Mouse (Mus musculus) midbrain, embryonic 14.5 days (tissue): ENCODE measurements around the gene C1s2. TPM values are rescaled to one million over a fixed set of nuclear protein-coding genes. Genes with fewer than 3 reads are reported as not detected.
"Not testable (repeated sequence)": the region's sequence is repeated elsewhere in the genome, so short reads cannot be mapped to it uniquely, and the experiment has no call there.

ENCODE experiments used
- ATAC-seq: fragments of 200-750 bp; cut with Nextera tagmentation; 2 replicates; pipeline ENCODE4 v1.8.0; 2017; ENCODE audit warnings: moderate number of reproducible peaks, moderate library complexity; ENCODE audit not compliant: low FRiP score, low TSS enrichment
- DNase-seq: peaks from one replicate; pipeline ENCODE4 v3.0.0-alpha.2; 2015
- H3K27ac ChIP-seq: fragments of 300-500 bp; sonication (generic); replicated peaks from 2 replicates; pipeline ENCODE4 v1.5.1; 2014; ENCODE audit warnings: mild to moderate bottlenecking, low read depth, low read length, moderate library complexity
- H3K27me3 ChIP-seq: fragments of 300-500 bp; sonication (generic); 2 replicates; pipeline ENCODE4 v1.6.1; 2014; ENCODE audit warnings: low read length, control low read depth, mixed read lengths; ENCODE audit not compliant: control insufficient read depth, insufficient read depth
- H3K36me3 ChIP-seq: fragments of 300-500 bp; sonication (generic); 2 replicates; pipeline ENCODE4 v1.6.1; 2014; ENCODE audit warnings: low read length, control low read depth; ENCODE audit not compliant: control insufficient read depth, insufficient read depth
- H3K4me1 ChIP-seq: fragments of 300-500 bp; sonication (generic); 2 replicates; pipeline ENCODE4 v1.6.1; 2014; ENCODE audit warnings: mild to moderate bottlenecking, antibody characterized with exemption, low read length, control low read depth; ENCODE audit not compliant: control insufficient read depth, insufficient read depth
- H3K4me2 ChIP-seq: fragments of 300-500 bp; sonication (generic); 2 replicates; pipeline ENCODE4 v1.6.1; 2014; ENCODE audit warnings: mild to moderate bottlenecking, low read length, moderate library complexity
- H3K4me3 ChIP-seq: fragments of 300-500 bp; sonication (generic); replicated peaks from 2 replicates; pipeline ENCODE4 v1.5.1; 2014; ENCODE audit warnings: low read depth, low read length
- H3K9ac ChIP-seq: fragments of 300-500 bp; sonication (generic); replicated peaks from 2 replicates; pipeline ENCODE4 v1.6.1; 2014; ENCODE audit warnings: mild to moderate bottlenecking, low read length, moderate library complexity
- H3K9me3 ChIP-seq: fragments of 300-500 bp; sonication (generic); 2 replicates; pipeline ENCODE4 v1.6.1; 2016; ENCODE audit warnings: low read length, control low read depth, mixed read lengths; ENCODE audit not compliant: control insufficient read depth
- WGBS: fragments of 180-500 bp; shearing (Covaris S2); extraction: QIAGEN DNeasy Blood & Tissue Kit; methylation state at CpG from one replicate; pipeline ENCODE4 v1.1.7; 2014; 5-methylcytosine and 5-hydroxymethylcytosine counted together
- polyA plus RNA-seq: library from polyadenylated mRNA; unstranded; fragments of >200 nt; fragmentation: Nextera tagmentation; extraction: Ambion mirVana; gene quantifications from 2 replicates; pipeline ENCODE4 v1.2.1, GENCODE M21; 2014

Gene C1s2
- polyA plus RNA-seq, 1 experiment from 2014 or later = 0.08 TPM

DNA sequence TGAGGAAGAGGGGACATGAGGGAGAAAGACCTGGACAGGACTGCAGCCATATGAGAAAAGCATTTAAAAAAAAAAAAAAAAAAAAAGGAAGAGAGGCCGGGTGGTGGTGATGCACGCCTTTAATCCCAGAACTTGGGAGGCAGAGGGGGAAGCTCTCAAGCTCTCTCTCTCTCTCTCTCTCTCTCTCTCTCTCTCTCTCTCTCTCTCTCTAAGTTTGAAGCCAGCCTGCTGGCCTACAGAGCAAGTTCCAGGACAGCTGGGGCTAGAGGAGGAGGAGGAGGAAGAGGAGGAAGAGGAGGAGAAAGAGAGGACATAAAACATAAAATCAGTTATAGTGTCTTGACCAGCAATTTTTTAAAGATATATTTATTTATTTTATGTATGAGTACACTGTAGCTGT lies 22.2 kb upstream of the C1s2 start:
- Histone ChIP-seq H3K4me3 (no peak overlapping the region), H3K27ac (no peak overlapping the region), H3K9ac (no peak overlapping the region), H3K27me3 (no peaks in the 10 kb centered on the region), H3K9me3 (peaks cover 3% of the 10 kb centered on the region), H3K4me1 (no peaks in the 10 kb centered on the region), H3K4me2 (no peak overlapping the region), H3K36me3 (no peaks in the 10 kb centered on the region)
- ATAC-seq (no peak), DNase-seq (no peak)
- 79% methylated on average over 2 of the region's 2 CpGs for WGBS

DNA sequence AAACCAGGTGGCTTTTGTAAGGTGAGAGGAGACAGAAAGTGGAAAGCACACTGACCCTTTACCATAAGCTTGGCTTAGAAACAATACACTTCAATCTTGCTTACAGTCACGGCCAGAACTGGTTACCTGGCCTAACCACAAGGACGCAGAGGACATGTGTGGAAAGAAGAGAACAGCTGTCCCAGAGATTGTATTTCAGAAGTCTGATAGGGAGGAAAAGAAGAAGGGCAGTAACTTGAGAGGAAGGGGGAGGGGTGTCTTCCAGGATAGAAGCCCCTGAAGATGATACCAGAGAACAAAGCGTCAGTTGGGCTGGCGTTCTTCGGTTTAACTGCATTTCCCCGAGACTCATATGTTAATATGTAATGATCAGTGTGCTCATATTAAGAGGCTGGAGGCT lies 20.0 kb upstream of the C1s2 start:
- ATAC-seq (no peak), DNase-seq (no peak)
- H3K4me2 ChIP-seq = no peak overlapping the region
- peaks cover 3% of the 10 kb centered on the region for H3K9me3 ChIP-seq
- WGBS = 81% methylated on average over 6 of the region's 6 CpGs
- H3K9ac ChIP-seq = no peak overlapping the region
- H3K4me1 ChIP-seq = no peaks in the 10 kb centered on the region
- no peak overlapping the region for H3K27ac ChIP-seq
- no peak overlapping the region for H3K4me3 ChIP-seq
- H3K36me3 ChIP-seq = no peaks in the 10 kb centered on the region
- no peaks in the 10 kb centered on the region for H3K27me3 ChIP-seq

DNA sequence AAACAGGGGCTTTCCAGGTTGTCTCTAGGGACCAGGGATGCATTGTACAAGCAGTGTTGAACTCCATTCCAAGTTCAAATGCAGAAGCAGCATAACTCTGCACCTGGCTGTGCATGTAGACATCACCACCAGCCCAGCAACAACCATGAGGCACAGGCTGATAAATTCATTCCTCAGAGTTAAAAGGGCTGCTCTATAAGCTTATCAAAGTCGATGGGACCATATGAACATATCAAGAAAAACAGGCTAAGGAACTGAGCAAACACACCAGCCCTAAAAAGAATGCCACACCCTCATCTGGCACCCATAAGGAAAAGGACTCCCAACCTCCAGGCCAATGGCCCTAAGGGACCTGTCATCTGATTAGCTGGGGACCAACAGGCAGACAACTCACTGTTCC lies 10.5 kb upstream of the C1s2 start:
- 80% methylated on average over 1 of the region's 1 CpGs for WGBS

DNA sequence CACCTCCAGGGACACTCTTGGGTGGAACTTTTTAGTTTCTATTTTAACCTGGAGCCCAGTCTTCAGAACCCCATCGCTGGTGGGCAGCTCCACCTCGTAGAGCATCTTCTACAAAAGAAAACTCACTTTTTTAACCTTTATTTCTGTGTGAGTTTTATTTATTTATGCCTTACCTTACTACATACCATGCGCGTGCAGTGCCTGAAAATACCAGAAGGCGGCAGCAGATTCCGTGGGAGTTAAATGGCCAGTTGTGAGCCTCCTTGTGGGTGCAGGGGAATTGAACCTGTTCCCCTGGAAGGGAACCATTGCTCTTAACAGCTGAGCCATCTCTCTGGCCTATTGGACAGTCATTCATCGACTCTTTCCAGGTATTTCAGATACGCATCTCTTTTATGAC lies 5.1 kb upstream of the C1s2 start:
- no peak overlapping the region for H3K9ac ChIP-seq
- ATAC-seq = no peak
- 47% methylated on average over 8 of the region's 8 CpGs for WGBS

More for the DNA sequence above, 10.5 kb upstream of the C1s2 start:
- no peaks in the 10 kb centered on the region for H3K27me3 ChIP-seq
- no peak overlapping the region for H3K27ac ChIP-seq
- ATAC-seq (no peak), DNase-seq (no peak)
- H3K9me3 ChIP-seq = no peaks in the 10 kb centered on the region
- no peak overlapping the region for H3K9ac ChIP-seq
- H3K4me1 ChIP-seq = no peaks in the 10 kb centered on the region
- H3K36me3 ChIP-seq = no peaks in the 10 kb centered on the region
- no peak overlapping the region for H3K4me3 ChIP-seq
- no peak overlapping the region for H3K4me2 ChIP-seq

DNA sequence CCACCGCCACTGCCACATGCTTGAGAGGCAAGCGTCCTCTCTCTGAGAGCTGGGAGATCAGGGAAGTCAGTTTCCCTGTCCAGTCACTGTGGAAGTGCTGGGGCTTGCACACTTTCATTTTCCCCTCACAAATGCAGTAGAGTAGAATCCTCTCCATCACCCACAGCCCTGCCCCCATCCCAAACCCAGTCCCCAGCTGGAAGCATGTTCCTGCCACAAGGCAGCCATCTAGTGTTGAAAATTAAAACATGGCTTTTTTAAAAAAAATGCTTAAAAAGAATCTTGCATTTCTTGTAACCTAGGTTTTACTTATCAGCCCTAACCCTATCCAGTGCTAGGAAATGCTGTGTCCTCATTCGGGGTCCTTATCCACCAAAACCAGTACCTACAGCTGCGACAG lies 4.2 kb upstream of the C1s2 start:
- H3K9ac ChIP-seq = no peak overlapping the region
- no peak for ATAC-seq
- no peaks in the 10 kb centered on the region for H3K4me1 ChIP-seq
- no peak overlapping the region for H3K4me3 ChIP-seq
- H3K4me2 ChIP-seq = no peak overlapping the region
- WGBS = 85% methylated on average over 4 of the region's 4 CpGs
- no peak for DNase-seq
- no peaks in the 10 kb centered on the region for H3K9me3 ChIP-seq
- no peaks in the 10 kb centered on the region for H3K27me3 ChIP-seq
- H3K36me3 ChIP-seq = no peaks in the 10 kb centered on the region
- no peak overlapping the region for H3K27ac ChIP-seq

More for the DNA sequence above, 5.1 kb upstream of the C1s2 start:
- Histone ChIP-seq H3K9me3 (no peaks in the 10 kb centered on the region), H3K27ac (no peak overlapping the region), H3K27me3 (no peaks in the 10 kb centered on the region), H3K4me2 (no peak overlapping the region), H3K36me3 (no peaks in the 10 kb centered on the region), H3K4me3 (no peak overlapping the region), H3K4me1 (no peaks in the 10 kb centered on the region)
- peak; percentile 52 for DNase-seq

DNA sequence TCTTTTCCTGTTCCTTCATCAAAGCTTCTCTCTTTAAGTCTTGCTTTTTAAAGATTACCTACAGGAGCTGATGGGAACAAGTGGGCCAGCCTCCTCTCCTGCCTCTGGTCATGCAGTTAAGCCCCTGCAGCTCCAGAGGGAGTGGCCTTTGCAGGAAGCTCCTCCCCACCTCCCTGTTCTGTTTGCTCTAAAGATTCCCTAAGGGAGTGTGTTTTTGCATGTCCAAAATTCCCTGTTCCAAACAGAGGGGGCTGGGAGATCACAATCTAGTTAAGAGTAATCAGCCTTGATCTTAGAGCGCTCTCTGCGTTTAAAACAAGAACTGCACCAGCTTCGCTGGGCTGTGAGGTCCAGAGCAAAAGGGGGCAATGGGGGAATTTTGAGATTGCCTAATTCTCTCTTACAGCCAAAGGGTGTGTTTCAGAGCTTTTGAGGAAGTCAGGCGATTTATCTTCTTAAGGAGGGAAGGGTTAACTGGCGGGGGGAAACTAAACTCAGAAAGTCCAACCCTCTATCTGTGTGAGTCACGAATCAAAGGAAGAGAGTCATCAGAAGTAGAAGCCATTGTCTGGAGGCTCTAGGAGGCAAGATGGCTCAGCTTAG lies 1.1 kb upstream of the C1s2 start:
- not testable (repeated sequence) for H3K27ac ChIP-seq, DNase-seq

DNA sequence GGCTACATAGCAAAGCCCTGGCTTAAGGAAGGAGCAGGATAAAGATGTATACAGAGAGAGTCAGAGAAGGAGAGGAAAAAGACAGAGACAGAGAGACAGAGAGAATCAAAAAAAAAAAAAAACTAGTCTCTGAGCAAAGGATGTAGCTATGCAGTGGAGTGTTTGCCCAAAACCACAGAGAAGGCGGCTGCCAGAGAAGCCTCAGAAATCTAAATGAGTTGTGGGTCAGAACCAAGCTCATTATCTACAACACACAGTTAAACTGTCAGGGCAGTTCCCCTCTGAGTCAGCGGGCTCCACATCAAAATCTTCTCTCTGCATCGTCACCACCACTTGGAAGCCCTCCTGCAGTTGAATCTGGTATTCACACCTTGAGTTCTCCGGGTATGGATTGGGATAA lies 5.1 kb downstream of the C1s2 start:
- Histone ChIP-seq H3K9me3 (no peaks in the 10 kb centered on the region), H3K27me3 (no peaks in the 10 kb centered on the region), H3K9ac (no peak overlapping the region), H3K36me3 (no peaks in the 10 kb centered on the region), H3K27ac (no peak overlapping the region), H3K4me2 (no peak overlapping the region), H3K4me3 (no peak overlapping the region), H3K4me1 (no peaks in the 10 kb centered on the region)
- WGBS = 82% methylated on average over 4 of the region's 4 CpGs
- DNase-seq (no peak), ATAC-seq (no peak)

More for the DNA sequence above, 1.1 kb upstream of the C1s2 start:
- H3K9me3 ChIP-seq, H3K36me3 ChIP-seq, H3K4me3 ChIP-seq, ATAC-seq, H3K4me1 ChIP-seq, H3K4me2 ChIP-seq, H3K27me3 ChIP-seq, H3K9ac ChIP-seq: not testable (repeated sequence)
- 44% methylated on average over 6 of the region's 6 CpGs for WGBS

DNA sequence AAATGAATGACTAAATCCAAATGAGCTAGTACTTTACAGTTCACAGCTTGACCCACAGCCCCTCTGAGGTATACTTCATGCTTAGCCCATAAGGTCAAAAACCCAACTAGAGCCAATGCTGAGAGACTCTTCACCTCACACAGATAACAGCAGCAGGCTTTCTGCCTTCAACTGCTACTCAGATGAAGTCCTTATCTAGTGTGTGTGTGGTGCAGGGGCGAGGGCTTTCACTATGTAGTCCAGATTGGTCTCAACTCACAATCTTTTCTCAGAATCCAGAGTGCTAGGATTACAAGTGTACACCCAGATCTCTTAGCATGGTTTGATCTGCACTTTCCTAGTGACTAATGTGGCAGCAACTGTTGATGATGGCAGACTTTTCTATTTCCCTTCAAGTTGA lies 9.7 kb downstream of the C1s2 start:
- not testable (repeated sequence) for H3K4me3 ChIP-seq, H3K9me3 ChIP-seq, DNase-seq, H3K9ac ChIP-seq, H3K4me2 ChIP-seq, H3K4me1 ChIP-seq, H3K27ac ChIP-seq, H3K36me3 ChIP-seq, ATAC-seq, H3K27me3 ChIP-seq
- WGBS = 35% methylated on average over 1 of the region's 1 CpGs

DNA sequence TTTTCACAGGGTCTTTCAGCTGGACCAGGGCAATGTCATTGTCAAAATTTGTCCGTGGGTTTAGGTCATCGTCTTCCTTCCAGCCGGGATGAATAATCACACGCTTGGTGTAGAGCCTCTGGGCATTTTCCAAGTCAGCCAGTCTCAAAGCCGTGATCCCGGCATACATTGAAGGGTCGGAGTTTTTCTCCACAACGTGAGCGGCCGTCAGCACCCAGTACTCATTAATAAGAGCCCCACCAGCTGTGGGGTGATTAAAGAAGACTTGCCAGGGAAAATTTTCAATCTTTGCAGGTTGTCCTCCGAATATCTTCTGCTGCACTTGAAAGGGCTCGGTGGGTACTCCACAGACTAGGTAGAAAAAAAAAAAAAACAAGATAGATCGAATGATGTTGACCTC lies 10.3 kb downstream of the C1s2 start:
- no peak for DNase-seq
- Histone ChIP-seq H3K9ac (no peak overlapping the region), H3K4me3 (no peak overlapping the region), H3K27me3 (no peaks in the 10 kb centered on the region), H3K9me3 (no peaks in the 10 kb centered on the region), H3K4me1 (no peaks in the 10 kb centered on the region), H3K4me2 (no peak overlapping the region), H3K36me3 (no peaks in the 10 kb centered on the region), H3K27ac (no peak overlapping the region)
- ATAC-seq = no peak
- WGBS = 91% methylated on average over 13 of the region's 13 CpGs
